Mouse (Mus musculus): ENCODE results near the gene Cnnm2. TPM values are rescaled to one million over a fixed set of nuclear protein-coding genes. Genes with fewer than 3 reads are reported as not detected.

Cnnm2 gene
- polyA plus RNA-seq, 1 experiment from 2014 or later: 1.3 TPM

- Histone ChIP-seq H3K4me1 (no peaks in the 10 kb centered on the region), H3K4me3 (no peak overlapping the region), H3K36me3 (replicated peaks) (peaks cover 84% of the 10 kb centered on the region), H3K27ac (no peak overlapping the region), H3K9me3 (no peaks in the 10 kb centered on the region), H3K27me3 (ENCODE audit: poor library complexity, severe bottlenecking) (no peaks in the 10 kb centered on the region)
- 94% methylated on average over 4 of the region's 4 CpGs for WGBS
- no peak for DNase-seq (ENCODE audit: extremely low spot score, low spot score)
Measured at GRCm38 (mm10) chr19:46885365-46885764, 124.0 kb downstream of the Cnnm2 start.

- no peak for DNase-seq (ENCODE audit: extremely low spot score, low spot score)
- Histone ChIP-seq H3K4me1 (no peaks in the 10 kb centered on the region), H3K4me3 (no peak overlapping the region), H3K36me3 (replicated peaks) (peaks cover 94% of the 10 kb centered on the region), H3K27ac (no peak overlapping the region), H3K9me3 (no peaks in the 10 kb centered on the region), H3K27me3 (ENCODE audit: poor library complexity, severe bottlenecking) (no peaks in the 10 kb centered on the region)
- 88% methylated on average over 7 of the region's 7 CpGs for WGBS
Measured at GRCm38 (mm10) chr19:46886826-46887225, 125.4 kb downstream of the Cnnm2 start.

- no peaks in the 10 kb centered on the region for H3K4me1 ChIP-seq
- H3K27ac ChIP-seq: no peak overlapping the region
- DNase-seq (ENCODE audit: extremely low spot score, low spot score): no peak
- no peaks in the 10 kb centered on the region for H3K27me3 ChIP-seq (ENCODE audit: poor library complexity, severe bottlenecking)
- no peak overlapping the region for H3K4me3 ChIP-seq
- WGBS: 87% methylated on average over 14 of the region's 14 CpGs
- no peaks in the 10 kb centered on the region for H3K9me3 ChIP-seq
- H3K36me3 ChIP-seq (replicated peaks): peaks cover 93% of the 10 kb centered on the region
Measured at GRCm38 (mm10) chr19:46887811-46888527, 126.6 kb downstream of the Cnnm2 start.

GRCm38 (mm10) chr19:46889666-46890065 lies 128.3 kb downstream of the Cnnm2 start:
- H3K36me3 ChIP-seq (replicated peaks): peaks cover 80% of the 10 kb centered on the region
- WGBS: 96% methylated on average over 8 of the region's 8 CpGs
- no peaks in the 10 kb centered on the region for H3K9me3 ChIP-seq
- H3K4me1 ChIP-seq: no peaks in the 10 kb centered on the region
- H3K27me3 ChIP-seq (ENCODE audit: poor library complexity, severe bottlenecking): no peaks in the 10 kb centered on the region
- DNase-seq (ENCODE audit: extremely low spot score, low spot score): no peak
- no peak overlapping the region for H3K4me3 ChIP-seq
- no peak overlapping the region for H3K27ac ChIP-seq

GRCm38 (mm10) chr19:46890657-46891056 lies 129.3 kb downstream of the Cnnm2 start:
- no peak for DNase-seq (ENCODE audit: extremely low spot score, low spot score)
- Histone ChIP-seq H3K36me3 (replicated peaks) (peaks cover 75% of the 10 kb centered on the region), H3K4me1 (no peaks in the 10 kb centered on the region), H3K9me3 (no peaks in the 10 kb centered on the region), H3K27ac (no peak overlapping the region), H3K4me3 (no peak overlapping the region), H3K27me3 (ENCODE audit: poor library complexity, severe bottlenecking) (no peaks in the 10 kb centered on the region)
- WGBS: 93% methylated on average over 8 of the region's 8 CpGs

DNA sequence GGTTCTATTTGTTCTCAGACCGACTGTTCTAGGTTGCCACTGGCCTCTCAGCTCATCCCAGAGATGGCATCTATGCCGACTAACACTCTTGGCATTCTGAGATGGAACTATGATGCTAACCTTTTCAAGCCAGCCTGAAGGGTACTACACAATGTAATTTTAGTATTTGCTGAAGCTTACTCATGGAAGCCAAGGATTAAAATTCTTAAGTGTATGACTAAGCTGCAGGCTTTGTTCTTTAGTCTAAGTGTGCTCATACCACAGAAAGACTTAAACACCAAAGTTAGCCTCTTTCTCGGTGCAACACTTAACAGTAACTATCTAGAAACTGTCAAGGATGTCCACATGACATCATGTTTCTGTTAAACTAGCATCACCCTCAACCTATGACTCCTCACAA lies 131.5 kb downstream of the Cnnm2 start:
- H3K4me1 ChIP-seq: no peaks in the 10 kb centered on the region
- WGBS: 94% methylated on average over 3 of the region's 3 CpGs
- H3K9me3 ChIP-seq: peaks cover 6% of the 10 kb centered on the region
- H3K27ac ChIP-seq: no peak overlapping the region
- peaks cover 70% of the 10 kb centered on the region for H3K36me3 ChIP-seq (replicated peaks)
- H3K4me3 ChIP-seq: no peak overlapping the region
- H3K27me3 ChIP-seq (ENCODE audit: poor library complexity, severe bottlenecking): no peaks in the 10 kb centered on the region
- no peak for DNase-seq (ENCODE audit: extremely low spot score, low spot score)

DNA sequence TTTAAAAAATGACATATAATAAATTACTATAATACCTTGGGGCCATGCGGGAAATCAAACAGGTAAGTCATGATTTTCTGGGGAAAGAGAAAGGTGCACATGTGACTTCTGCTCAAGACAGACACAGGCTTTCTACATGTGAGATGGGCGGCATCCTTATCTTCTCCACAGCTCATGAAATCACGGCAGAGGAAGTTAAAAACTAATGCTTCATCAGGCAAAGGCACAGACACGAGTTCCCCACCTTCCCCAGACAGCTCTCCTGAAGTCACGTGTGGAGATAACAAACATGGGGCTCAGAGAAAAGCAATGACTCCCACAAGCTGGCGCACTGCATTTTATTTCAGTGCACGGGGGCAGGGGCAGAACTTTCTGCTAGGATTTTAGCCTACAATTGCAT lies 132.1 kb downstream of the Cnnm2 start:
- Histone ChIP-seq H3K4me3 (no peak overlapping the region), H3K9me3 (peaks cover 6% of the 10 kb centered on the region), H3K36me3 (replicated peaks) (peaks cover 70% of the 10 kb centered on the region), H3K27me3 (ENCODE audit: poor library complexity, severe bottlenecking) (no peaks in the 10 kb centered on the region), H3K27ac (no peak overlapping the region), H3K4me1 (no peaks in the 10 kb centered on the region)
- DNase-seq (ENCODE audit: extremely low spot score, low spot score): no peak
- 92% methylated on average over 7 of the region's 7 CpGs for WGBS

- H3K4me3 ChIP-seq: no peak overlapping the region
- H3K4me1 ChIP-seq: no peaks in the 10 kb centered on the region
- peaks cover 38% of the 10 kb centered on the region for H3K36me3 ChIP-seq (replicated peaks)
- H3K27ac ChIP-seq: no peak overlapping the region
- no peak for DNase-seq (ENCODE audit: extremely low spot score, low spot score)
- H3K9me3 ChIP-seq: peaks cover 6% of the 10 kb centered on the region
- no peaks in the 10 kb centered on the region for H3K27me3 ChIP-seq (ENCODE audit: poor library complexity, severe bottlenecking)
- WGBS: 81% methylated on average over 3 of the region's 3 CpGs
Measured at GRCm38 (mm10) chr19:46897135-46897534, 135.7 kb downstream of the Cnnm2 start.

GRCm38 (mm10) chr19:46898222-46898621 lies 136.8 kb downstream of the Cnnm2 start:
- Histone ChIP-seq H3K27ac (no peak overlapping the region), H3K4me1 (no peaks in the 10 kb centered on the region), H3K4me3 (no peak overlapping the region), H3K9me3 (peaks cover 6% of the 10 kb centered on the region), H3K27me3 (ENCODE audit: poor library complexity, severe bottlenecking) (no peaks in the 10 kb centered on the region), H3K36me3 (replicated peaks) (peaks cover 33% of the 10 kb centered on the region)
- DNase-seq (ENCODE audit: extremely low spot score, low spot score): no peak
- 87% methylated on average over 5 of the region's 5 CpGs for WGBS

GRCm38 (mm10) chr19:46899306-46899705 lies 137.9 kb downstream of the Cnnm2 start:
- Histone ChIP-seq H3K27ac (no peak overlapping the region), H3K36me3 (replicated peaks) (peaks cover 40% of the 10 kb centered on the region), H3K4me3 (no peak overlapping the region), H3K4me1 (no peaks in the 10 kb centered on the region), H3K27me3 (ENCODE audit: poor library complexity, severe bottlenecking) (no peaks in the 10 kb centered on the region), H3K9me3 (peaks cover 6% of the 10 kb centered on the region)
- 76% methylated on average over 5 of the region's 5 CpGs for WGBS
- no peak for DNase-seq (ENCODE audit: extremely low spot score, low spot score)

- no peak overlapping the region for H3K27ac ChIP-seq
- no peak overlapping the region for H3K4me3 ChIP-seq
- peaks cover 38% of the 10 kb centered on the region for H3K36me3 ChIP-seq (replicated peaks)
- H3K27me3 ChIP-seq (ENCODE audit: poor library complexity, severe bottlenecking): no peaks in the 10 kb centered on the region
- H3K4me1 ChIP-seq: no peaks in the 10 kb centered on the region
- H3K9me3 ChIP-seq: peaks cover 6% of the 10 kb centered on the region
- WGBS: 87% methylated on average over 5 of the region's 5 CpGs
- DNase-seq (ENCODE audit: extremely low spot score, low spot score): no peak
Measured at GRCm38 (mm10) chr19:46899871-46900270, 138.5 kb downstream of the Cnnm2 start.

DNA sequence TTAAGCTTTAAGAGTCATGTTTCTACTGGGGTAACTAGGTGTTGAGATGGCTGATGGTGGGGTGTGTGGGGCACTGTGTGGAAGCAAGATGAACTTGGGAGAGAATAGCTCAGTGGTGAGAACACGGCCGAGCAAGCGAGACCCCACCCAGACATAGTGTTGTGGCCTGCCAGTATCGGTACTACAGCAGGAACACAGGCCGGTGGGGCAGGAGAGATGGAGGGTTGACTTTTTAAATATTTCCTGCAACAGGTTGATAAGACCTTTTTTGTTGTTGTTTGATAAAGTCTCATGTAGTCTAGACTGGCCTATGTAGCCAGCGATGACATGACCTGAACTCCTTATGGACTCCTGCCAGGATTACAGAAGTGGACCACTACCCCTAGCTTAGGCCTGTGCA lies 139.4 kb downstream of the Cnnm2 start:
- H3K4me1 ChIP-seq: no peaks in the 10 kb centered on the region
- H3K27me3 ChIP-seq (ENCODE audit: poor library complexity, severe bottlenecking): no peaks in the 10 kb centered on the region
- H3K4me3 ChIP-seq: no peak overlapping the region
- no peak for DNase-seq (ENCODE audit: extremely low spot score, low spot score)
- WGBS: 94% methylated on average over 6 of the region's 6 CpGs
- peaks cover 33% of the 10 kb centered on the region for H3K36me3 ChIP-seq (replicated peaks)
- peaks cover 6% of the 10 kb centered on the region for H3K9me3 ChIP-seq
- no peak overlapping the region for H3K27ac ChIP-seq

DNA sequence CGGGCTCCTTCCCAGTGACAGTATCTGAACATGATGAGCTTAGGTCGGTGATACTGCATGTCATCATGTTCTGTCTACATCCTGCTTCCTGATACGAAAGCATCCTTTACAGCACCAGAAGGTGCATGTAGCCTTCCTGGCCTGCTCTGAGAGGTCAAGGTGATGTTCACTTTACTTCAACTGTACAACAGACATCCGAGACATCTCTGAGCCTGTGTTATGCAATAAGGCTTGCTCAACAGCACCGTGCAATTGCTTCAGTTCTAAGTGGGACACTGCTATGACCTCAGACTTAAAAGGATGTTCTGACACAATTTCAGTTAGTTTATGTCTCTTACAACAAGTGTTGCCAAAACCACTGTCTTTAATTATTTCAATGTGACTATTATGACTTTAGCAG lies 139.9 kb downstream of the Cnnm2 start:
- Histone ChIP-seq H3K4me1 (no peaks in the 10 kb centered on the region), H3K27ac (no peak overlapping the region), H3K27me3 (ENCODE audit: poor library complexity, severe bottlenecking) (no peaks in the 10 kb centered on the region), H3K36me3 (replicated peaks) (peaks cover 29% of the 10 kb centered on the region), H3K4me3 (no peak overlapping the region), H3K9me3 (peaks cover 6% of the 10 kb centered on the region)
- WGBS: 92% methylated on average over 5 of the region's 5 CpGs
- no peak for DNase-seq (ENCODE audit: extremely low spot score, low spot score)

DNA sequence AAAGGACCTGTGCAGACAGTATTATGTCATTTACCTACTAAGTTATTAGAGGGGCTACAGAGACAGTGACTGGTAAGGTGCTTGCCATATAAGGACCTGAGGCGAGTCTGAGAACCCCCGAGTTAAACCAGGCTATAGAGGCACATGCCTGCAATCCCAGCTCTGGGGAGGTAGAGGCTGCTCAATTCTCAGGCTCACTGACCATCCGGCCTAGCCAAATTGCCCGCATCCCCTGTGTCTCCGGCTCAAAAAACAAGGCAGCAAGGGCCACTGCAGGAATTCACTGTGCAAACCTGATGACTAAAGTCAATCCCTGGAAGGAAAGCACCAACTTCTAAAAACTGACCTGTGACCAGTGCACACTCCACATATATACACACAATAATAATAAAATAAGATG lies 142.0 kb downstream of the Cnnm2 start:
- no peaks in the 10 kb centered on the region for H3K9me3 ChIP-seq
- H3K4me3 ChIP-seq: no peak overlapping the region
- 89% methylated on average over 5 of the region's 5 CpGs for WGBS

More for the DNA sequence above, 142.0 kb downstream of the Cnnm2 start:
- Histone ChIP-seq H3K27ac (no peak overlapping the region), H3K36me3 (replicated peaks) (peaks cover 13% of the 10 kb centered on the region), H3K4me1 (peaks cover 6% of the 10 kb centered on the region), H3K27me3 (ENCODE audit: poor library complexity, severe bottlenecking) (no peaks in the 10 kb centered on the region)
- DNase-seq (ENCODE audit: extremely low spot score, low spot score): no peak
